Mouse (Mus musculus) midbrain, embryonic 16.5 days (tissue): ENCODE results near the gene Dnaic2. TPM values are rescaled to one million over a fixed set of nuclear protein-coding genes. Genes with fewer than 3 reads are reported as not detected.

Experiments
- ATAC-seq: fragments of 200-750 bp; cut with Nextera tagmentation; 2 replicates; pipeline ENCODE4 v1.8.0; 2017; ENCODE audit warnings: moderate TSS enrichment
- H3K27ac ChIP-seq: fragments of 300-500 bp; sonication (generic); 2 replicates; pipeline ENCODE4 v1.5.1; 2014; ENCODE audit warnings: mild to moderate bottlenecking, low read length, mixed read lengths
- H3K27me3 ChIP-seq: fragments of 300-500 bp; sonication (generic); 2 replicates; pipeline ENCODE4 v1.6.1; 2014; ENCODE audit warnings: low read depth, low read length, mixed read lengths; ENCODE audit not compliant: control insufficient read depth, insufficient read depth
- H3K36me3 ChIP-seq: fragments of 300-500 bp; sonication (generic); 2 replicates; pipeline ENCODE4 v1.6.1; 2014; ENCODE audit warnings: mild to moderate bottlenecking, low read length, moderate library complexity, mixed read lengths; ENCODE audit not compliant: control insufficient read depth, insufficient read depth
- H3K4me1 ChIP-seq: fragments of 300-500 bp; sonication (generic); 2 replicates; pipeline ENCODE4 v1.6.1; 2014; ENCODE audit warnings: mild to moderate bottlenecking, low read length, mixed read lengths; ENCODE audit not compliant: control insufficient read depth, insufficient read depth
- H3K4me2 ChIP-seq: fragments of 300-500 bp; sonication (generic); 2 replicates; pipeline ENCODE4 v1.6.1; 2014; ENCODE audit warnings: mild to moderate bottlenecking, low read length, mixed read lengths
- H3K4me3 ChIP-seq: fragments of 300-500 bp; sonication (generic); 2 replicates; pipeline ENCODE4 v1.5.1; 2014; ENCODE audit warnings: low read depth, mild to moderate bottlenecking, low read length, moderate library complexity, mixed read lengths
- H3K9ac ChIP-seq: fragments of 300-500 bp; sonication (generic); 2 replicates; pipeline ENCODE4 v1.6.1; 2014; ENCODE audit warnings: low read depth, low read length, mixed read lengths
- H3K9me3 ChIP-seq: fragments of 300-500 bp; sonication (generic); replicated peaks from 2 replicates; pipeline ENCODE4 v1.6.1; 2014; ENCODE audit warnings: mild to moderate bottlenecking, low read length, mixed read lengths; ENCODE audit not compliant: control insufficient read depth, poor library complexity, severe bottlenecking
- WGBS: fragments of 180-500 bp; shearing (Covaris S2); extraction: QIAGEN DNeasy Blood & Tissue Kit; methylation state at CpG from one replicate; pipeline ENCODE4 v1.1.7; 2014; 5-methylcytosine and 5-hydroxymethylcytosine counted together
- polyA plus RNA-seq: library from polyadenylated mRNA; unstranded; fragments of >200 nt; fragmentation: Nextera tagmentation; extraction: Ambion mirVana; gene quantifications from 2 replicates; pipeline ENCODE4 v1.2.1, GENCODE M21; 2015

The Dnaic2 gene
- polyA plus RNA-seq, 1 experiment from 2014 or later, result 3.1 TPM

DNA sequence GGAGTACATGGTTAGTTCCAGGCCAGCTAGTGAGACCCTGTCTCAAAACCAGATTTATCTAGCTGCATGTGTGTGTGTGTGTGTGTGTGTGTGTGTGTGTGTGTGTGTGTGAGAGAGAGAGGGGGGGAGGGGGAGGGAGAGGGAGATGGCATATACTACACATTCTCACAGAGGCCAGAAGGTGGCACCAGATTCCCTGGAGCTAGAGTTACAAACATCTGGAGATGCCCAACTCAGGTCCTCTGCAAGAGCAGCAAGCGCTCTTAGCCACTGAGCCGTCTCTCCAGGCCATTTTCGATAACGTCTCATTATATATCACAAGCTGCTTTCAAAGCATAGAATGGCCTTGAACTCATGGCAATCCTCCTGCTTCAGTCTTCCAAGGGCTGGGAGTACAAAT is 4.5 kb downstream of the Dnaic2 start:
- ATAC-seq, result no peak
- 85% methylated on average over 4 of the region's 4 CpGs for WGBS

DNA sequence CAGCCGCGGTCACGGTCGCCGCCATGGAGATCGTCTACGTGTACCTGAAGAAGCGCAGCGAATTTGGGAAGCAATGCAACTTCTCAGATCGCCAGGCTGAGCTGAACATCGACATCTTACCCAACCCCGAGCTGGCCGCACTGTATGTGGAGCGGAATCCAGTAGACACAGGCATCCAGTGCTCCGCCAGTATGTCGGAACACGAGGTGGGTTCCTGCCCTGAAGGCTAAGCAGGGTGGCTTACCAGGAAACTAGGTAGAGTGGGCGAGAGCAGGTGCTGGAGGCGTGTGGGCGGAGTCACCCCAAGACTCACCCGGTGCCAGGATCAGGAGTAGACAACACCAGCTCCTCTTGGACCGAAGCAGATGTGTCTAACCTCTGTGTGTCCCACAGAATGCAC is 5.7 kb downstream of the Dnaic2 start:
- Histone ChIP-seq H3K4me3 (no peak overlapping the region), H3K9ac (no peak overlapping the region), H3K27me3 (no peaks in the 10 kb centered on the region), H3K4me2 (no peak overlapping the region), H3K9me3 (no peaks in the 10 kb centered on the region), H3K27ac (no peak overlapping the region), H3K36me3 (no peaks in the 10 kb centered on the region), H3K4me1 (peaks cover 4% of the 10 kb centered on the region)
- 88% methylated on average over 22 of the region's 22 CpGs for WGBS
- ATAC-seq, result no peak

More for the DNA sequence above, 4.5 kb downstream of the Dnaic2 start:
- Histone ChIP-seq H3K9ac (no peak overlapping the region), H3K4me3 (no peak overlapping the region), H3K9me3 (no peaks in the 10 kb centered on the region), H3K4me2 (no peak overlapping the region), H3K36me3 (no peaks in the 10 kb centered on the region), H3K27me3 (no peaks in the 10 kb centered on the region), H3K4me1 (peaks cover 14% of the 10 kb centered on the region), H3K27ac (no peak overlapping the region)

DNA sequence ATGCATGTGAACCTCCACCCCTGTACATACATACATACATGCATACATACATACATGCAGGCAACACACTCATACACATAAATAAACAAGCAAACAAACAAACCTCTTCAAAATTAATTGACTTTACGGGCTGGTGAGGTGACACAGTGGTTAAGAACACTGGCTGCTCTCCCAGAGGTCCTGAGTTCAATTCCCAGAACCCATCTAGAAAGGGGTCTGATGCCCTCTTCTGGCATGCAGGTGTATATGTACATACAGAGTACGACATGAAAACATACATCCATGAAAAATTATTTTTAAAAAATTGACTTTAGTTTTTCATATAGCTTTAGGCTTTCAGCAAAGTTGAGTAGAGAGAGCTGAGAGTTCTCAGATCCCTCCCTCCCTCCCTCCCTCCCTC is 8.9 kb downstream of the Dnaic2 start:
- no peak overlapping the region for H3K4me3 ChIP-seq
- no peaks in the 10 kb centered on the region for H3K27me3 ChIP-seq
- H3K9me3 ChIP-seq, result no peaks in the 10 kb centered on the region
- 89% methylated on average over 2 of the region's 2 CpGs for WGBS
- peaks cover 2% of the 10 kb centered on the region; the same call in 1 of the 2 replicates for H3K4me1 ChIP-seq
- H3K4me2 ChIP-seq, result no peak overlapping the region
- H3K27ac ChIP-seq, result no peak overlapping the region
- H3K9ac ChIP-seq, result no peak overlapping the region
- ATAC-seq, result no peak
- no peaks in the 10 kb centered on the region for H3K36me3 ChIP-seq

DNA sequence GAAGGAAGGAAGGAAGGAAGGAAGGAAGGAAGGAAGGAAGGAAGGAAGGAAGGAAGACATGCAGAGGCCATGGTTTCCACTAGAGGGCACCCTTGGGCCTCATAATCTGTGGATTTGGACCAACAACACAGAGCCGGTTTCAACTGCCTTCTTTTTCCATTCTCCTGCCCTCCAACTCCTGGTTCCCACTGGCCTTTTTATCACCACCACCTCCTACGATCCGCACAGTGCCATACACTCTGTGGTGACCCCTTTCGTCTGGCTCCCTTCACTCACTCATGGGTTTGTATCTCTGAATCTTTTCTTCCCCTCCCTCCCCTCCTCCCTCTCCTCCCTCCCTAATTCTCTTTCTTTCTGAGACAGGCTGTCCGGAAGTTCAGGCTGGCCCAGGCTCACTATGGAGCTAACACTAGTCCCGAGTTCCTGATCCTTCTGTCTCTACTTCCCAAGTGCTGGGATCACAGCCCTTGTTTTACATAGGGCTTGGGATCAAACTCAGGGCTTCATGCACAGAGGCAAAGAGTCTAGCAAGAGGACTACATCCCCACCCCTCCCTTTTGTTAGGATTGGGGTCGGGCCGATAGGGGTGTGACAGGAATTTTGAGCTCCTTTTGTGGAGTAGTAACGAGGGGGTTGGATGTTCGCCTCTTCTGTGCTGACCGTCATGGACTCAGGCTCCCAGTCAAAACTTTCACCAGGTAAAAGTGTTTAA is 9.9 kb downstream of the Dnaic2 start:
- Histone ChIP-seq H3K27ac (no peak overlapping the region), H3K9me3 (no peaks in the 10 kb centered on the region), H3K4me3 (no peak overlapping the region), H3K4me2 (0 out of 2 replicates have a peak overlapping the region, but pooled peaks have one; percentile 17), H3K27me3 (no peaks in the 10 kb centered on the region), H3K9ac (no peak overlapping the region), H3K4me1 (peaks cover 8% of the 10 kb centered on the region; the same call in 1 of the 2 replicates), H3K36me3 (no peaks in the 10 kb centered on the region)
- ATAC-seq, result no peak
- WGBS, result 16% methylated on average over 11 of the region's 11 CpGs

DNA sequence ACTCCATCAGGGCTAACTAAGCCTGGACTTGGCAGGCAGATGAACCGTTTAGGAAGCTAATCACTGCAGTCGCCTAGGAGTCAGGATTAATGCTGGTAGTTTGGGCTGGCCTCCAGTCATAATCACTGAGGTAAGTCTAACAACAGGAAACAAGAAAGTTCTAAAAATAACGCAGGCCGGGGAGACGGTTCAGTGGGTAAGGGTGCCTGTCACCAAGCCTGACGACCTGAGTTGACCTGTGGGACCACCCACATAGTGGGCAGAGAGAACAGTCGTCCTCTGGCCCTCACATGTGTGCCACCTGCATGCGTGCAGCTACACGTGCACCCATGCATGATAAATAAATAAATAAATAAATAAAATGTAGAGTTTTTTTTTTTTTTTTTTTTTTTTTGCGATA is 13.4 kb downstream of the Dnaic2 start:
- Histone ChIP-seq H3K4me1 (peaks cover 11% of the 10 kb centered on the region), H3K9ac (no peak overlapping the region), H3K27me3 (no peaks in the 10 kb centered on the region), H3K36me3 (no peaks in the 10 kb centered on the region), H3K27ac (no peak overlapping the region), H3K4me3 (no peak overlapping the region), H3K4me2 (no peak overlapping the region), H3K9me3 (no peaks in the 10 kb centered on the region)
- no peak for ATAC-seq
- 26% methylated on average over 10 of the region's 10 CpGs for WGBS

DNA sequence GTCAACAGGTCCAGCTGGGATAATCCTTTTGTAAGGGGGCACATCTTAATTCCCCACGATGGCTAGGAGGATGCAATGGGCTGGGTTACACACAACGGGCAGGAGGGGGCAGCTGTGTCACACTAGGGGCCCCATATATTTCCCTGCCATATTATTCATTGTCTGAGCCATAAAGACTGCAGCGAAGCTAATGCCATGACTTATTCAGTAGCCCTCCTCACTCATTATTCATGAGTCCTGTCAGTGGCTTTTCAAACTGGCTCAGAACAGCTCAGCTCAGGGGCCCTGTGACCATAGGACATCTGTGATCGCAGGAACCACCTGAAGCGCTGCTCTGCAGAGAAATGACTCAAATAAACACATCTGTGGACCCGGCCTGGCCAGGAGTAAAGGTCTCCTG is 14.2 kb downstream of the Dnaic2 start:
- no peak for ATAC-seq
- H3K9ac ChIP-seq, result no peak overlapping the region
- H3K36me3 ChIP-seq, result no peaks in the 10 kb centered on the region
- H3K27ac ChIP-seq, result no peak overlapping the region
- H3K4me1 ChIP-seq, result peaks cover 11% of the 10 kb centered on the region
- H3K27me3 ChIP-seq, result no peaks in the 10 kb centered on the region
- 8% methylated on average over 6 of the region's 6 CpGs for WGBS
- H3K4me2 ChIP-seq, result no peak overlapping the region
- no peaks in the 10 kb centered on the region for H3K9me3 ChIP-seq
- no peak overlapping the region for H3K4me3 ChIP-seq

DNA sequence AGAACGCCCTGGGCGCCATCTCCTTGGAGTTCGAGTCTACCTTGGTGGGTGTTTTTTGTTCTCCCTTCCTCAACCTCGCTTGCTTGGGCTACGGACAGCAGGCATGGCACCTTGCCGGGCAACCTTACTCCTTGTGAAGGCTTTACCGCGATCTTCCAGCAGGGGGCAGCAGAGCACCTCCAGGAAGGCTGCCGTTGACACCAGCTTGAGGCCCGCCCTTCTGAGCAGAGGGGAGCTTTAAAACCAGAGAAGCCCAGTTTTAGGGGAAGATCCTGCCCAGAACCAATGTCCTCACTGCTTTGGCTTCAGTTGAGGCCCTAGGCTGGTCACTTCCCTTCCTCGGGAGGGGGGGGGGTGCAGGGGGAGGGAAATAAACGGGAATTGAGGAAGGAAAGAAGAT is 17.9 kb downstream of the Dnaic2 start:
- ATAC-seq, result peak; percentile 80
- Histone ChIP-seq H3K9ac (peak overlapping the region; percentile 50; the same call in 1 of the 2 replicates), H3K4me3 (no peak overlapping the region), H3K4me1 (peaks cover 11% of the 10 kb centered on the region), H3K9me3 (no peaks in the 10 kb centered on the region), H3K4me2 (peak overlapping the region; percentile 53), H3K27me3 (no peaks in the 10 kb centered on the region), H3K36me3 (no peaks in the 10 kb centered on the region), H3K27ac (no peak overlapping the region)
- WGBS, result 1% methylated on average over 12 of the region's 12 CpGs

DNA sequence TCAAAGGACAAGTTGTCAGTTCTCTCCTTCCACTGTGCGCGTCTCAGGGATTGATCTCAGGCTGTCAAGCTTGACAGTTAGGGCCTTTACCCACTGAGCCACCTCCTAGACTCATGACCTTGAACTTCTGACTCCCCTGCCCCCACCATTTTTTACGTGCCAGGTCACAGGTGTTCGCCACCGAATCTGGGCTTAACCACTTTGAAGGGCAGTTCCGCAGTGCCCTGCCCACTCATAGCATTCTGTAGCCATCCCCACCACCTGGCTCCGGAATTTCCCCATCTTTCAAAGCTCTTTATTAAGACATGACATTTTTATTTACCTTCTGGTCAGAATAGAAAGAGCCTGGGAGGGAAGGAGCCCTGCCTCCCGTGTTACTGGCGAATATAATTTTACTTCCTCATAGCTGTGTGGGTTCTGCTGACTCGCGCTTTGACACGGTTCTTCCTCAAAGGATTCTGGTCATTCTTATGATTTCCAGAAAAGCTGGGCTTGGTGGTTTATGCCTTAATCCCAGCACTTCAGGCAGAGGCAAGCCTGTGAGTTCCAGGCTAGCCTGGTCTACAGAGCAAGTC is 20.4 kb downstream of the Dnaic2 start:
- H3K9ac ChIP-seq, result no peak overlapping the region
- no peak overlapping the region for H3K27ac ChIP-seq
- 86% methylated on average over 12 of the region's 12 CpGs for WGBS
- no peaks in the 10 kb centered on the region for H3K27me3 ChIP-seq
- H3K36me3 ChIP-seq, result no peaks in the 10 kb centered on the region
- no peak overlapping the region for H3K4me3 ChIP-seq
- H3K4me1 ChIP-seq, result peaks cover 3% of the 10 kb centered on the region; the same call in 1 of the 2 replicates
- no peaks in the 10 kb centered on the region for H3K9me3 ChIP-seq
- no peak for ATAC-seq
- H3K4me2 ChIP-seq, result no peak overlapping the region
